ENCODE assay signal across 8 mouse cellular contexts in the genomic region with DNA sequence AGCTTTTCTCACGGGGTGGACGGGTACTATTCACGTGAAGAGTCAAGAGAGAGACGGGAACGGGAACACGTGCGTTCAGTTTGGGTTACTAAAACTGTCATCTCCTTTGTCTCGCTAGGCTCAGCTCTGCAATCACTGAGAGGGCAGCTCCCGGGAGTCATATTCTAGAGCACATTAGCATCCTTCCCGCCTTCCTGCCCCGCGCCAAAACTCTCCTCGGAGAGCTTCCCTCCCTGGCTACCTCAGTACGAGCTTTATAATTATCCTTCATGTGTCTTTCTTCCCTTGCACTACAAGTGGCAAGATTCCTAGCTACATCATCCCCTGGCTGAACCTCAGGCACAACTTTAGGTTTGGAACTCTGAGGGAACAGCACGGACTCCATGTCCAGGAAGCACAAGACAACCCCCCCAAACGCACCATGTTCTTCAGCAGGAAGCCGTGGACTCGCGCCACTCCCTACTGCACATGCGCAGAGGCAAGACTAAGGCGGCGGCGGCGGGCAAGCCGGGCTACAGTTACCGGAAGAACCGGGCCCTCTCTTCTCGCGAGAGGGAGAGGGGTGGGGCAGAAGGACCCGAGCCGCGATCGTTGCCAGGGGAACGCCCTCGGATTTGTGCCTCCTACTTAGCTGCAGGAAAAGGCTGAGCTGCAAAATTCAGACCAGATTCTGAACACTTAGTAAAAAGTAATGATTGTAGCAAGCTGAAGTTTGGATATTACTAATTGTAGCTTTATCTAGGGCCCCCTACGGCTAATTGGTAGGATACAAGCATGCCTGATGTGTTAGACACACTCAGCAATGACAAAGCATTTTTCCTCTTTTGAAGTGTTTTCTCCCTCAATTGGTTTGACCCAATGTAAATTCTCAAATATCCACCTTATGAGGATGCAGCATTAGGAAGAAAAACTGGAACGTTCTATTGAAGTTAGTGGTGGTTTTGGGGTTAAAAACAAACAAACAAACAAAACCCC. TPM values are rescaled to one million over a fixed set of nuclear protein-coding genes. Genes with fewer than 3 reads are reported as not detected.
DNase-seq lines count a peak whose midpoint lies in the region; ATAC-seq and TF ChIP-seq lines count a peak whose summit lies in the region.

A gene (minus strand): TSS at position 519 of the 975 bp plus-strand sequence.
A gene (plus strand): TSS at position 585 of the 975 bp plus-strand sequence.

- under 1% methylated on average over 37 of the region's 37 CpGs for WGBS in embryonic facial prominence, embryonic 14.5 days
- under 1% methylated on average over 37 of the region's 37 CpGs for WGBS in heart, adult 2 months
- 0% methylated on average over 37 of the region's 37 CpGs for WGBS in limb, embryonic 13.5 days
- WGBS in midbrain, embryonic 16.5 days: under 1% methylated on average over 37 of the region's 37 CpGs

- DNase-seq in 3T3-L1 (ENCODE audit: low read depth, low spot score): peak; percentile 100
- DNase-seq in adrenal gland, postnatal 4 days (ENCODE audit: low spot score in 2 of 2): peak; percentile 96 to 99
- DNase-seq in embryonic facial prominence, embryonic 14.5 days (ENCODE audit: low spot score): peak; percentile 99
- DNase-seq in heart, adult 2 months: peak; percentile 99
- peak; percentile 99 for DNase-seq in kidney, adult 8-10 months
- peak; percentile 95 to 99 for DNase-seq in spleen, postnatal 10 days (ENCODE audit: low spot score in 2 of 2)

- peak within 1 kb of the TSS; percentile 96 for H3K27ac ChIP-seq in embryonic facial prominence, embryonic 14.5 days (replicated peaks; ENCODE audit: low read depth, low read length)
- peak within 1 kb of the TSS; percentile 88 for H3K27ac ChIP-seq in heart, adult 2 months
- H3K27ac ChIP-seq in limb, embryonic 13.5 days: peak within 1 kb of the TSS; percentile 97
- peak within 1 kb of the TSS; percentile 94 for H3K27ac ChIP-seq in midbrain, embryonic 16.5 days (ENCODE audit: low read length)

- peak; percentile 68 for TF ChIP-seq EP300 in heart, adult 2 months (IDR thresholded peaks at IDR 0.05; ENCODE audit: insufficient read depth, low read depth, low read length)

- H3K4me3 ChIP-seq in embryonic facial prominence, embryonic 14.5 days (ENCODE audit: low read depth, low read length): peak within 1 kb of the TSS; percentile 50
- H3K4me3 ChIP-seq in heart, adult 2 months: peak within 1 kb of the TSS; percentile 71
- peak within 1 kb of the TSS; percentile 60 for H3K4me3 ChIP-seq in limb, embryonic 13.5 days
- H3K4me3 ChIP-seq in midbrain, embryonic 16.5 days (ENCODE audit: low read depth, low read length): peak within 1 kb of the TSS; percentile 66

- intact Hi-C loops in heart, adult 2 months (cut with DNase I): no loop called here

- no peaks in the 10 kb centered on the region for H3K27me3 ChIP-seq in embryonic facial prominence, embryonic 14.5 days (replicated peaks; ENCODE audit: control insufficient read depth, insufficient read depth, low read length)
- H3K27me3 ChIP-seq in heart, adult 2 months (ENCODE audit: control insufficient read depth, insufficient read depth, low read length): no peaks in the 10 kb centered on the region
- no peaks in the 10 kb centered on the region for H3K27me3 ChIP-seq in limb, embryonic 13.5 days
- no peaks in the 10 kb centered on the region for H3K27me3 ChIP-seq in midbrain, embryonic 16.5 days (ENCODE audit: control insufficient read depth, insufficient read depth, low read depth, low read length)

- no peak for TF ChIP-seq CTCF in heart, adult 2 months (IDR thresholded peaks at IDR 0.05)

- peak; percentile 99 for ATAC-seq in embryonic facial prominence, embryonic 14.5 days (ENCODE audit: low read depth)
- peak; percentile 98 for ATAC-seq in limb, embryonic 13.5 days (ENCODE audit: low FRiP score, low read depth)
- ATAC-seq in midbrain, embryonic 16.5 days: peak; percentile 99

- H3K4me2 ChIP-seq in embryonic facial prominence, embryonic 14.5 days (ENCODE audit: low read depth, low read length): peak within 1 kb of the TSS; percentile 64
- peak within 1 kb of the TSS; percentile 74 for H3K4me2 ChIP-seq in limb, embryonic 13.5 days (replicated peaks)
- H3K4me2 ChIP-seq in midbrain, embryonic 16.5 days (ENCODE audit: low read length): peak within 1 kb of the TSS; percentile 56

- peak within 1 kb of the TSS; percentile 82 for H3K9ac ChIP-seq in embryonic facial prominence, embryonic 14.5 days (ENCODE audit: low read depth, low read length)
- peak within 1 kb of the TSS; percentile 74 for H3K9ac ChIP-seq in heart, adult 2 months (ENCODE audit: low read depth, low read length)
- peak within 1 kb of the TSS; percentile 87 for H3K9ac ChIP-seq in limb, embryonic 13.5 days
- H3K9ac ChIP-seq in midbrain, embryonic 16.5 days (ENCODE audit: low read depth, low read length): peak within 1 kb of the TSS; percentile 74

- H3K9me3 ChIP-seq in embryonic facial prominence, embryonic 14.5 days (ENCODE audit: control insufficient read depth, low read length): no peaks in the 10 kb centered on the region
- H3K9me3 ChIP-seq in limb, embryonic 13.5 days: no peaks in the 10 kb centered on the region
- no peaks in the 10 kb centered on the region for H3K9me3 ChIP-seq in midbrain, embryonic 16.5 days (replicated peaks; ENCODE audit: control insufficient read depth, low read length, poor library complexity, severe bottlenecking)

- peaks cover 26% of the 10 kb centered on the region for H3K36me3 ChIP-seq in embryonic facial prominence, embryonic 14.5 days (ENCODE audit: control insufficient read depth, insufficient read depth, low read length)
- H3K36me3 ChIP-seq in heart, adult 2 months (ENCODE audit: control insufficient read depth, insufficient read depth, low read length): no peaks in the 10 kb centered on the region
- H3K36me3 ChIP-seq in limb, embryonic 13.5 days: peaks cover 18% of the 10 kb centered on the region
- no peaks in the 10 kb centered on the region for H3K36me3 ChIP-seq in midbrain, embryonic 16.5 days (ENCODE audit: control insufficient read depth, insufficient read depth, low read length)

- TF ChIP-seq POLR2A in heart, adult 2 months (IDR thresholded peaks at IDR 0.05; ENCODE audit: insufficient read depth, low read depth, low read length): peak; percentile 99

- H3K4me1 ChIP-seq in embryonic facial prominence, embryonic 14.5 days (ENCODE audit: control insufficient read depth, insufficient read depth, low read length): peaks cover 14% of the 10 kb centered on the region
- no peaks in the 10 kb centered on the region for H3K4me1 ChIP-seq in heart, adult 2 months (ENCODE audit: control insufficient read depth, insufficient read depth, low read length)
- peaks cover 14% of the 10 kb centered on the region for H3K4me1 ChIP-seq in limb, embryonic 13.5 days
- peaks cover 9% of the 10 kb centered on the region for H3K4me1 ChIP-seq in midbrain, embryonic 16.5 days (ENCODE audit: control insufficient read depth, insufficient read depth, low read length)

- no peaks in the 10 kb centered on the region for H3K79me2 ChIP-seq in heart, adult 2 months (replicated peaks; ENCODE audit: control insufficient read depth, insufficient read depth, low read length)

RNA-seq across cellular contexts. Expression of the first gene that starts in this region (rescaled TPM):
- total RNA-seq in adrenal gland, postnatal 4 days (2021): 10 to 100 TPM; 36.1 to 36.9 TPM
- polyA plus RNA-seq in embryonic facial prominence, embryonic 14.5 days (2014; fragmentation: Nextera tagmentation; extraction: Ambion mirVana): 31.0 and 36.9 TPM in 2 replicates
- 1 to 10 TPM; 6.3 to 7.5 TPM for total RNA-seq in heart, adult 2 months (2021)
- polyA plus RNA-seq in heart, adult 2 months (2012; rRNA removed): 15.9 and 32.9 TPM in 2 replicates
- polyA plus RNA-seq in limb, embryonic 13.5 days (2015; fragmentation: Nextera tagmentation; extraction: Ambion mirVana): 34.7 and 34.9 TPM in 2 replicates
- polyA plus RNA-seq in midbrain, embryonic 16.5 days (2015; fragmentation: Nextera tagmentation; extraction: Ambion mirVana): 30.3 TPM in 2 replicates

RNA-seq across cellular contexts. Expression of the second gene that starts in this region (rescaled TPM):
- under 1 TPM; 0.45 to 0.59 TPM for total RNA-seq in adrenal gland, postnatal 4 days (2021)
- 0.51 TPM in 1 of 2 replicates, not detected in the other for polyA plus RNA-seq in embryonic facial prominence, embryonic 14.5 days (2014; fragmentation: Nextera tagmentation; extraction: Ambion mirVana)
- total RNA-seq in heart, adult 2 months (2021): not detected
- polyA plus RNA-seq in heart, adult 2 months (2012; rRNA removed): 0.16 TPM in 1 of 2 replicates, not detected in the other
- polyA plus RNA-seq in limb, embryonic 13.5 days (2015; fragmentation: Nextera tagmentation; extraction: Ambion mirVana): 0.22 and 0.34 TPM in 2 replicates
- 0.14 TPM in 1 of 2 replicates, not detected in the other for polyA plus RNA-seq in midbrain, embryonic 16.5 days (2015; fragmentation: Nextera tagmentation; extraction: Ambion mirVana)

Comparison
In these comparisons a context has a peak if more than half of its experiments do, and no peak if none do; other contexts are left out.
1. Peak in every context shown above with its lines: DNase-seq, ATAC-seq, H3K4me3 ChIP-seq and H3K27ac ChIP-seq.
2. RNA of the first gene that starts in this region (total RNA-seq): 36.1 to 36.9 TPM in adrenal gland, postnatal 4 days; 6.3 to 7.5 TPM in heart, adult 2 months; every median in the first group is over 4 times any median in the second.